Mouse (Mus musculus) CH12.LX (cell line): ENCODE results near the gene Pgm2l1. TPM values are rescaled to one million over a fixed set of nuclear protein-coding genes. Genes with fewer than 3 reads are reported as not detected.

Experiments
- DNase-seq: peaks from one replicate; pipeline ENCODE4 v3.0.0-alpha.2; 2013; ENCODE audit errors: extremely low read depth
- H3K27ac ChIP-seq: 2 replicates; pipeline ENCODE4 v1.5.1; 2012; ENCODE audit warnings: low read depth, mild to moderate bottlenecking, control low read depth, moderate library complexity; ENCODE audit not compliant: insufficient read depth
- H3K27me3 ChIP-seq: replicated peaks from 2 replicates; pipeline ENCODE3; 2012; ENCODE audit warnings: inconsistent platforms
- H3K36me3 ChIP-seq, 2 experiments: replicated peaks in 1 of 2; 2 replicates each; pipeline versions ENCODE3 to v1.6.1; 2012; ENCODE audit warnings: inconsistent platforms in 1 of 2, low read length in 1 of 2, mild to moderate bottlenecking in 1 of 2, mixed read lengths in 1 of 2, moderate library complexity in 1 of 2; ENCODE audit not compliant: control insufficient read depth in 1 of 2, insufficient read depth in 1 of 2
- H3K4me1 ChIP-seq, 2 experiments: 2 replicates each; pipeline ENCODE4 v1.6.1; 2012; ENCODE audit warnings: inconsistent platforms in 1 of 2, moderate library complexity in 1 of 2; ENCODE audit not compliant: insufficient read depth in 2 of 2, control insufficient read depth in 1 of 2
- H3K4me2 ChIP-seq: 2 replicates; pipeline ENCODE4 v1.6.1; 2012; ENCODE audit warnings: low read depth, mild to moderate bottlenecking, control low read depth; ENCODE audit not compliant: poor library complexity, insufficient read depth, severe bottlenecking
- H3K4me3 ChIP-seq, 3 experiments: fragments of 150-350 bp in 1 of 3; sonication (generic) in 1 of 3; replicated peaks in 1 of 3; 2 replicates each; pipeline versions ENCODE3 to v1.5.1; 2011 to 2012; ENCODE audit warnings: low read depth in 2 of 3, low read length in 2 of 3, mild to moderate bottlenecking in 2 of 3, moderate library complexity in 2 of 3, control low read depth in 1 of 3, improper control_type of control experiment in 1 of 3, inconsistent platforms in 1 of 3, mixed read lengths in 1 of 3; ENCODE audit not compliant: poor library complexity in 1 of 3
- H3K79me2 ChIP-seq: replicated peaks from 2 replicates; pipeline ENCODE4 v1.6.1; 2012; ENCODE audit warnings: mild to moderate bottlenecking, moderate library complexity; ENCODE audit not compliant: control insufficient read depth, poor library complexity, insufficient read depth, severe bottlenecking; ENCODE audit errors: extremely low read depth
- H3K9ac ChIP-seq: 2 replicates; pipeline ENCODE4 v1.6.1; 2012; ENCODE audit warnings: low read depth, mild to moderate bottlenecking, control low read depth, moderate library complexity; ENCODE audit not compliant: insufficient read depth
- H3K9me3 ChIP-seq: replicated peaks from 2 replicates; pipeline ENCODE3; 2012; ENCODE audit warnings: low read length, inconsistent platforms, mixed read lengths
- CHD2 ChIP-seq: IDR thresholded peaks from 2 replicates; pipeline ENCODE4 v1.6.1; 2011; ENCODE audit warnings: low read length, improper control_type of control experiment
- CTCF ChIP-seq, 2 experiments: IDR thresholded peaks in 1 of 2; conservative IDR thresholded peaks in 1 of 2; 2 replicates each; pipeline ENCODE4 v1.5.1; 2011 to 2012; ENCODE audit warnings: low read depth in 2 of 2, low read length in 2 of 2, improper control_type of control experiment in 1 of 2, inconsistent platforms in 1 of 2, mild to moderate bottlenecking in 1 of 2, moderate library complexity in 1 of 2
- E2F4 ChIP-seq: IDR thresholded peaks from 2 replicates; pipeline ENCODE4 v1.6.1; 2011; ENCODE audit warnings: low read depth, low read length, improper control_type of control experiment; ENCODE audit not compliant: insufficient replicate concordance
- ELF1 ChIP-seq: IDR thresholded peaks from 2 replicates; pipeline ENCODE4 v1.6.1; 2014; ENCODE audit warnings: low read depth, mild to moderate bottlenecking, inconsistent platforms, low read length, improper control_type of control experiment
- EP300 ChIP-seq: IDR thresholded peaks from 2 replicates; pipeline ENCODE4 v1.6.1; 2011; ENCODE audit warnings: low read length, improper control_type of control experiment
- ETS1 ChIP-seq: conservative IDR thresholded peaks from 2 replicates; pipeline ENCODE4 v1.6.1; 2012; ENCODE audit warnings: low read depth, mild to moderate bottlenecking, inconsistent platforms, low read length, improper control_type of control experiment, moderate library complexity
- GABPA ChIP-seq: IDR thresholded peaks from 2 replicates; pipeline ENCODE4 v1.6.1; 2012; ENCODE audit warnings: low read depth, low read length, improper control_type of control experiment, inconsistent platforms; ENCODE audit not compliant: insufficient replicate concordance
- HCFC1 ChIP-seq: IDR thresholded peaks from 2 replicates; pipeline ENCODE4 v1.6.1; 2012; ENCODE audit warnings: low read depth, mild to moderate bottlenecking, inconsistent platforms, low read length, improper control_type of control experiment
- KAT2A ChIP-seq: IDR thresholded peaks from 2 replicates; pipeline ENCODE4 v1.6.1; 2012; ENCODE audit warnings: low read length, improper control_type of control experiment, inconsistent platforms; ENCODE audit not compliant: insufficient replicate concordance
- MAFK ChIP-seq: IDR thresholded peaks from 2 replicates; pipeline ENCODE4 v1.6.1; 2011; ENCODE audit warnings: low read length, improper control_type of control experiment; ENCODE audit not compliant: insufficient replicate concordance
- MAX ChIP-seq: IDR thresholded peaks from 2 replicates; pipeline ENCODE4 v1.6.1; 2011; ENCODE audit warnings: low read length, improper control_type of control experiment
- MEF2A ChIP-seq: IDR thresholded peaks from 2 replicates; pipeline ENCODE4 v1.6.1; 2014; ENCODE audit warnings: low read depth, mild to moderate bottlenecking, inconsistent platforms, low read length, improper control_type of control experiment, borderline replicate concordance
- MYC ChIP-seq: IDR thresholded peaks from 2 replicates; pipeline ENCODE4 v1.6.1; 2011; ENCODE audit warnings: low read depth, mild to moderate bottlenecking, improper control_type of control experiment, low read length
- POLR2A ChIP-seq: IDR thresholded peaks from 2 replicates; pipeline ENCODE4 v1.6.1; 2011; ENCODE audit warnings: low read depth, mild to moderate bottlenecking, improper control_type of control experiment, low read length
- POLR2AphosphoS2 ChIP-seq: IDR thresholded peaks from 2 replicates; pipeline ENCODE4 v1.6.1; 2011; ENCODE audit warnings: low read depth, low read length, improper control_type of control experiment
- RAD21 ChIP-seq: IDR thresholded peaks from 2 replicates; pipeline ENCODE4 v1.6.1; 2011; ENCODE audit warnings: low read depth, mild to moderate bottlenecking, low read length, improper control_type of control experiment, moderate library complexity
- SIN3A ChIP-seq: IDR thresholded peaks from 2 replicates; pipeline ENCODE4 v1.6.1; 2012; ENCODE audit warnings: low read length, improper control_type of control experiment, inconsistent platforms
- TCF12 ChIP-seq: IDR thresholded peaks from 2 replicates; pipeline ENCODE4 v1.6.1; 2014; ENCODE audit warnings: low read depth, mild to moderate bottlenecking, inconsistent platforms, low read length, improper control_type of control experiment
- UBTF ChIP-seq: IDR thresholded peaks from 2 replicates; pipeline ENCODE4 v1.6.1; 2012; ENCODE audit warnings: low read depth, mild to moderate bottlenecking, inconsistent platforms, low read length, improper control_type of control experiment, moderate library complexity
- USF1 ChIP-seq: IDR thresholded peaks from 2 replicates; pipeline ENCODE4 v1.6.1; 2014; ENCODE audit warnings: low read depth, mild to moderate bottlenecking, inconsistent platforms, low read length, improper control_type of control experiment
- ZKSCAN1 ChIP-seq: IDR thresholded peaks from 2 replicates; pipeline ENCODE4 v1.6.1; 2012; ENCODE audit warnings: low read depth, inconsistent platforms, low read length, improper control_type of control experiment, borderline replicate concordance
- ZNF384 ChIP-seq: IDR thresholded peaks from 2 replicates; pipeline ENCODE4 v1.6.1; 2012; ENCODE audit warnings: low read depth, low read length, improper control_type of control experiment, inconsistent platforms
- dilution Hi-C: fragments of 300-500 bp; cut with MboI; formaldehyde crosslinking; loops from 2 replicates; pipeline ENCODE4 v1.14.3; 2020; ENCODE audit warnings: low sequenced_read_pairs; ENCODE audit not compliant: extremely low pct_unique_long_range_greater_than_20kb, extremely low pct_ligation_motif_present
- in situ Hi-C: fragments of 300-500 bp; cut with MboI; formaldehyde crosslinking; loops from 3 replicates; pipeline ENCODE4 v1.14.3; 2019; ENCODE audit warnings: low sequenced_read_pairs, low pct_ligation_motif_present, low pct_unique_long_range_greater_than_20kb, mixed read lengths
- polyA plus RNA-seq: library from polyadenylated mRNA; unstranded; fragments of >175 nt; gene quantifications from 2 replicates; pipeline ENCODE4 v1.2.1, GENCODE M21; 2012; ENCODE audit warnings: low read depth; ENCODE audit not compliant: insufficient read length
- total RNA-seq, 2 experiments: library from RNA; depleted of rRNA; stranded (reverse); fragments of 300-350 nt in 1 of 2; fragments of >200 nt in 1 of 2; gene quantifications; 2 replicates each; pipeline ENCODE4 v1.2.3; 2012 to 2014

Pgm2l1 gene
- total and polyA plus RNA-seq, 3 experiments, result 1.2 to 4.1 (median 3.4) TPM

DNA sequence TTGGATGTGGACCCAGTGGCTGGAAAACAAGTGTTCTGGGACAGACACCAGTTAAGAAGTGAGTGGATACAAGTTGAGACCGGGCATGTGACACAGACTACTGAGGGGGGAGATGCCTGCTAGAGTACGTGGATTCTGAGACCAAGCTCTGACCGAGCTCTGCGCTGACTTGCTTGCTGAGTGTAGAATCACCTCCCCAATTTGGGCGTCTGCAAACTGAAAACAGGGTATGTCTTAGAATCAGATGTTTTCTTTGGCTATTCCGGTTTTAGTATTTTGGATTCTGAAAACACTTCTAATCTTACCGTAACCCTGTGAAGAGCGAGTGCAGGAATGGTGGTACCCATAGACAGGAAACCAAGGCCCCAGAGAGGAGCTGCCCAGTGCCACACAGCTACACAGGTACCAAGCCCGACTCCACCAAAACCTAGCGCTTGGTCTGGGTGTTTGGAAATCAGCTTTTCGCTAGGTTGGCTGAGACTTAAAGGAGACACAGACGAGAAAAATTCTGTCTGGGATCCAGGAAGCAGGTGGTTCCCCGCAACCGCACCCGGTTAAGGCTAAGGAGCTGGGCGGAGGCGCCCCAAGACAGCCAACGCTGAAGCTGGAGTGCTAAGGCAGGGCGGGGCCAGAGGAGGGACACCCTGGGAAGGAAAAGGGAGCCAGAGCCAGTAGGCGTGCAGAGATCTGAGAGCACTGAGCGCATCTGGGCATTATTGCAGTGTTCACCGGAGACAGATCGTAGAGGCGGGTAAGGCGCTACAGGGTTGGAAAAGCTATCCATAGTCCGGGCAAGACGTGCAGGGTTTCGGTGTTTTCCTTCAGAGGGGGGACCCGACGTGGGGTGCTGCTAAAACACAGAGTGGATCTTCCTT is 48.9 kb upstream of the Pgm2l1 start:
- H3K4me3 ChIP-seq, result no peak overlapping the region
- TF ChIP-seq MAX (no peak), EP300 (no peak), POLR2A (no peak), POLR2AphosphoS2 (no peak), ETS1 (no peak), CHD2 (no peak), KAT2A (no peak), TCF12 (no peak), ZKSCAN1 (no peak), HCFC1 (no peak), GABPA (no peak), UBTF (no peak), MAFK (no peak), MEF2A (no peak), USF1 (no peak), ZNF384 (no peak), E2F4 (no peak), RAD21 (no peak), MYC (no peak), CTCF (conservative IDR thresholded peaks at IDR 0.05 in 1 of 2, IDR thresholded peaks at IDR 0.05 in 1 of 2; ENCODE audit: low read depth in 2 of 2, low read length in 2 of 2) (no peak)

GRCm38 (mm10) chr7:100178891-100179233 is 48.3 kb upstream of the Pgm2l1 start:
- H3K79me2 ChIP-seq, result no peaks in the 10 kb centered on the region
- H3K9ac ChIP-seq, result no peak overlapping the region
- dilution Hi-C loops, result no loop called here
- in situ Hi-C loops, result loop anchor here (25.0 kb wide), 1 partner anchor 167 kb away; the partner anchor contains the start of gene Chrdl2
- H3K36me3 ChIP-seq, result no peaks in the 10 kb centered on the region
- H3K4me3 ChIP-seq, result no peak overlapping the region
- DNase-seq, result no peak
- peaks cover 0 to 5% of the 10 kb centered on the region in 2 experiments; a peak in 2 of 4 replicates for H3K4me1 ChIP-seq
- TF ChIP-seq SIN3A (no peak), TCF12 (no peak), MAX (no peak), ELF1 (no peak), CHD2 (no peak)
- TF ChIP-seq, all 38 proteins: peak for 0
- Histone ChIP-seq H3K27ac (no peak overlapping the region), H3K27me3 (peaks cover 3% of the 10 kb centered on the region), H3K4me2 (no peak overlapping the region), H3K9me3 (no peaks in the 10 kb centered on the region)

More for the DNA sequence above, 48.9 kb upstream of the Pgm2l1 start:
- peaks cover 3% of the 10 kb centered on the region for H3K27me3 ChIP-seq
- no peak overlapping the region for H3K9ac ChIP-seq
- H3K79me2 ChIP-seq, result no peaks in the 10 kb centered on the region
- no peaks in the 10 kb centered on the region for H3K36me3 ChIP-seq
- dilution Hi-C loops, result no loop called here
- no peak overlapping the region for H3K27ac ChIP-seq
- H3K4me2 ChIP-seq, result no peak overlapping the region
- H3K4me1 ChIP-seq, result peaks cover 0 to 5% of the 10 kb centered on the region in 2 experiments; a peak in 2 of 4 replicates
- no peaks in the 10 kb centered on the region for H3K9me3 ChIP-seq
- in situ Hi-C loops, result loop anchor here (25.0 kb wide), 1 partner anchor 166 kb away; the partner anchor contains the start of gene Chrdl2
- DNase-seq, result no peak
